Mouse (Mus musculus): ENCODE measurements around the gene Atxn1.

DNA sequence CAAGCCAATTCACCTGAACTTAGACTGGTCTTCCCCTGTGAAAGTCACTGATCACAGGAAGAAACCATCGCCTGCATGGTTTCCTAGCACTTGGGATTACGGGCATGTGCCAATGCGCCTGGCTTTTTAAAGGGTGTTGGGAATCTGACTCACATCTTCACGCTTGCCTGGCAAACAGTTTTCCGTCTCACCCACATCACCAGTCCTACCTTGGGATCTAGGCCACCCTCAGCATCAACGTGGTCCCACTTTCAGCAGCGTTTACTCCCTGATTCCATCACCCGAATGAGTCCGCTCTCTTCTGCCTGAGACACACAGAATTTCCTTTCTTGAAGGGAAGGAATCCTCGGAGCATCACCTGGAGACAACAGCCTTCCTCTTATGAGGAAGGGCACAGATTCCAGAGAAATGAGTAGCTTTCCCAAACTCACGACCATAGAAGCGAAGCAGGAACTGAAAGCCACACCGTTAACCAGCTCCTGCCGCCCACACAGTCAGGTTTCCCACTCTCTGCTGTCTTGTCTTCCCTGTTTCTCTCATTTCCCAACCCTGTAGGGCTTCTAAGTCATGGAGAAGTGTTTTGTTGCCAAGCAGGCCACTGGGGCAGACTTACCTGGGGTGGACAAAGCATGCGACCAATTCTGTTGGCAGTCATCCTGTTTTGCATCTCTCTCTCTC is 128.3 kb downstream of the Atxn1 start:
- TF ChIP-seq POLR2A (IDR thresholded peaks at IDR 0.05; ENCODE audit: insufficient read depth, low read depth, low read length) = no peak
- no peak for TF ChIP-seq CTCF (IDR thresholded peaks at IDR 0.05; ENCODE audit: insufficient read depth, low read depth, low read length)

Measured in olfactory bulb, adult 2 months (tissue).